Mouse (Mus musculus): ENCODE results near the gene Suclg2. TPM values are rescaled to one million over a fixed set of nuclear protein-coding genes. Genes with fewer than 3 reads are reported as not detected.

Suclg2 gene
- polyA plus RNA-seq, 1 experiment from 2014 or later, result 55.8 TPM

GRCm38 (mm10) chr6:95459372-95459771, 259.2 kb downstream of the Suclg2 start:
- no peak overlapping the region for H3K4me3 ChIP-seq
- no peaks in the 10 kb centered on the region for H3K9me3 ChIP-seq (replicated peaks)
- H3K4me1 ChIP-seq, result peaks cover 14% of the 10 kb centered on the region
- no peak for DNase-seq (ENCODE audit: low spot score)
- H3K27ac ChIP-seq, result no peak overlapping the region
- no peaks in the 10 kb centered on the region for H3K27me3 ChIP-seq (ENCODE audit: low read depth, poor library complexity, severe bottlenecking)
- 73% methylated on average over 3 of the region's 3 CpGs for WGBS
- H3K36me3 ChIP-seq, result no peaks in the 10 kb centered on the region

GRCm38 (mm10) chr6:95446151-95446550, 272.4 kb downstream of the Suclg2 start:
- Histone ChIP-seq H3K27me3 (ENCODE audit: low read depth, poor library complexity, severe bottlenecking) (no peaks in the 10 kb centered on the region), H3K4me3 (no peak overlapping the region), H3K4me1 (no peaks in the 10 kb centered on the region), H3K36me3 (no peaks in the 10 kb centered on the region), H3K9me3 (replicated peaks) (no peaks in the 10 kb centered on the region), H3K27ac (no peak overlapping the region)
- no peak for DNase-seq (ENCODE audit: low spot score)
- WGBS, result 90% methylated on average over 2 of the region's 2 CpGs

GRCm38 (mm10) chr6:95445036-95445435, 273.6 kb downstream of the Suclg2 start:
- Histone ChIP-seq H3K27ac (no peak overlapping the region), H3K27me3 (ENCODE audit: low read depth, poor library complexity, severe bottlenecking) (no peaks in the 10 kb centered on the region), H3K9me3 (replicated peaks) (no peaks in the 10 kb centered on the region), H3K4me3 (no peak overlapping the region), H3K4me1 (no peaks in the 10 kb centered on the region), H3K36me3 (no peaks in the 10 kb centered on the region)
- WGBS, result 87% methylated on average over 4 of the region's 4 CpGs
- no peak for DNase-seq (ENCODE audit: low spot score)
